Mouse (Mus musculus): ENCODE results near the gene Mid2. TPM values are rescaled to one million over a fixed set of nuclear protein-coding genes. Genes with fewer than 3 reads are reported as not detected.
A peak's percentile ranks its signal among the peaks of the same experiment; 100 is the strongest.
"Not testable (repeated sequence)": the region's sequence is repeated elsewhere in the genome, so short reads cannot be mapped to it uniquely, and the experiment has no call there.

The Mid2 gene
- 4.0 and 10.3 TPM in 2 replicates for polyA plus RNA-seq (2012; rRNA removed)

- no peak for DNase-seq (ENCODE audit: low read depth, low spot score)
- WGBS: 27% methylated on average over 61 of the region's 68 CpGs
These were observed at the start of gene Mid2 for GRCm38 (mm10) chrX:140664479-140665241. Gene Mid2, plus strand, starts transcription at chrX:140664599.

GRCm38 (mm10) chrX:140624875-140625594, 39.4 kb upstream of the Mid2 start:
- WGBS: 45% methylated on average over 12 of the region's 12 CpGs
- DNase-seq (ENCODE audit: low read depth, low spot score): no peak

- 67% methylated on average over 5 of the region's 5 CpGs for WGBS
- DNase-seq (ENCODE audit: low read depth, low spot score): no peak
These were observed 26.4 kb upstream of the Mid2 start for GRCm38 (mm10) chrX:140638028-140638427.

GRCm38 (mm10) chrX:140639592-140639991, 24.8 kb upstream of the Mid2 start:
- DNase-seq (ENCODE audit: low read depth, low spot score): no peak
- WGBS: 61% methylated on average over 2 of the region's 2 CpGs

- DNase-seq (ENCODE audit: low read depth, low spot score): no peak
- WGBS: 14% methylated on average over 1 of the region's 1 CpGs
These were observed 3.7 kb upstream of the Mid2 start for GRCm38 (mm10) chrX:140660731-140661130.

GRCm38 (mm10) chrX:140663516-140663915, 883 bp upstream of the Mid2 start:
- DNase-seq (ENCODE audit: low read depth, low spot score): no peak
- WGBS: 43% methylated on average over 2 of the region's 2 CpGs

- no peak for DNase-seq (ENCODE audit: low read depth, low spot score)
These were observed 927 bp downstream of the Mid2 start for GRCm38 (mm10) chrX:140665242-140665810.

GRCm38 (mm10) chrX:140675444-140675843, 11.0 kb downstream of the Mid2 start:
- 75% methylated on average over 5 of the region's 5 CpGs for WGBS
- DNase-seq (ENCODE audit: low read depth, low spot score): no peak

More at GRCm38 (mm10) chrX:140665242-140665810, 927 bp downstream of the Mid2 start:
- 18% methylated on average over 47 of the region's 47 CpGs for WGBS

- 64% methylated on average over 2 of the region's 2 CpGs for WGBS
- no peak for DNase-seq (ENCODE audit: low read depth, low spot score)
These were observed 23.9 kb downstream of the Mid2 start for GRCm38 (mm10) chrX:140688335-140688734.

- WGBS: 45% methylated on average over 6 of the region's 7 CpGs
- DNase-seq (ENCODE audit: low read depth, low spot score): not testable (repeated sequence)
These were observed 33.6 kb downstream of the Mid2 start for GRCm38 (mm10) chrX:140697872-140698463.

GRCm38 (mm10) chrX:140703224-140703623, 38.8 kb downstream of the Mid2 start:
- no peak for DNase-seq (ENCODE audit: low read depth, low spot score)
- whole genome bisulfite sequencing: 88% methylated on average over 1 of the region's 1 CpGs

GRCm38 (mm10) chrX:140706077-140706476, 41.7 kb downstream of the Mid2 start:
- no peak for DNase-seq (ENCODE audit: low read depth, low spot score)
- 69% methylated on average over 4 of the region's 4 CpGs for WGBS

- WGBS: 46% methylated on average over 4 of the region's 4 CpGs
- peak; percentile 21 for DNase-seq (ENCODE audit: low read depth, low spot score)
These were observed 58.0 kb downstream of the Mid2 start for GRCm38 (mm10) chrX:140722400-140722799.

- DNase-seq (ENCODE audit: low read depth, low spot score): no peak
These were observed 74.6 kb downstream of the Mid2 start for GRCm38 (mm10) chrX:140738986-140739385.

- 58% methylated on average over 5 of the region's 5 CpGs for WGBS
- no peak for DNase-seq (ENCODE audit: low read depth, low spot score)
These were observed 78.8 kb downstream of the Mid2 start for GRCm38 (mm10) chrX:140743213-140743612.

GRCm38 (mm10) chrX:140769794-140770193, 105.4 kb downstream of the Mid2 start:
- 48% methylated on average over 1 of the region's 1 CpGs for WGBS
- no peak for DNase-seq (ENCODE audit: low read depth, low spot score)

GRCm38 (mm10) chrX:140805340-140805739, 140.9 kb downstream of the Mid2 start:
- 56% methylated on average over 2 of the region's 2 CpGs for WGBS
- no peak for DNase-seq (ENCODE audit: low read depth, low spot score)

GRCm38 (mm10) chrX:140813312-140814006, 149.1 kb downstream of the Mid2 start, which contains the start of gene Tex13b:
Gene Tex13b, minus strand, starts transcription at chrX:140813433.
- WGBS: 94% methylated on average over 22 of the region's 22 CpGs

More at GRCm38 (mm10) chrX:140813312-140814006, 149.1 kb downstream of the Mid2 start, which contains the start of gene Tex13b:
- DNase-seq (ENCODE audit: low read depth, low spot score): no peak

All from large intestine, adult 2 months (tissue).